Mouse (Mus musculus): Measurements from ENCODE around the gene Ptprg. TPM values are rescaled to one million over a fixed set of nuclear protein-coding genes. Genes with fewer than 3 reads are reported as not detected.

Ptprg gene
- total RNA-seq, 1 experiment from 2014 or later, result not detected

DNA sequence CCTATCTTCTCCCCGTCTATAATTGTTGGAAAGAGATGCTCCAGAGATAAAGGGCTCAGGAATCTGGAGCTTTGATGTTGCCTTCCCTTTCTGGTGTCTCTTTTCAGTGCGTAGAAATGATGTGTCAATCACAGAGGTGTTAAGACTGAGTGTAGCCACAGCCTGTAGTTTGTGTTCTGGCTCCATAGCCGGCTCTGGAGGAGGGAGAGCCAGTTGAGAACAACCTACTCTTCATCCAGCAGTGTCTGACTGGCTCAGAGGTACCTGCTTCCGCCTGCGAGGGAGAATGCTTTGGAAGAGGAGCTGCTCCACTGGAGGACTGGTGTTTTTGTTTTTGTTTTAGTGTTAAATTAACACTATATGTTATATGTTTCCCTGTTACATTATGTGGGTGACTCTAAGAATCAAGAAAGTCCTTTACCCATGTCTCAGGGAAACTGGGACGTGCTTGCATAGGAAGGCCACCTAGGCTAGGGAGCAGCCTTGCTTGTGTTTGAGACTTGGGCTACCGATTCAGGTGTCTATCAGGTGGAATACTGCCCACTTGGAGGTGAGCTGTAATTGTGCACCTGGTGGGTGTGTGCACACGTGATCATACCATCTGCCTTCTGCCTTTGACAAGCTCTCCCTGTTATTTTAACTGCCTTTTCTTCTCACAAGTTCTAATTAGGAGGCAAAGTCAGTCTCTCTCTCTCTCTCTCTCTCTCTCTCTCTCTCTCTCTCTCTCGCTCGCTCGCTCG is 282.5 kb downstream of the Ptprg start:
- ATAC-seq (ENCODE audit: extremely low read depth, insufficient number of reproducible peaks, low FRiP score, poor library complexity, severe bottlenecking), result no peak

DNA sequence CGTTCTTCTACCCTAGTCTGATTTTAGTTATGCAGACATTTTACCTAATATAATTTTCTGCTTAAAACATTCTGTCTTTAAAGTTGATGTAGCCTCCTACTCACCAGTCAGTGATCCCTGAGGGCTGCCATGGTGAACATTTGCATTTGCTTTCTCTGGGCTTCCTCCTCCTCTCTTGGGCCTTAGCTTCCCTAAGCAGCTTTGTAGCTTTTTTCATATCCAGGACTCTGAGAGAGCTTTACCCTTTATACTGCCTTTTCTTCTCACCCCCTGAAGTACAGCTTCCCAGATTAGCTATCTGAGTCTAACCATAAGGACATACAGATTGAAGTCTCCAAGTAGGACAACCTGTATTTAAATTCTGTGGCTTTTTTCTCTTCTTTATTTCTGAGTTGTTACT is 284.4 kb downstream of the Ptprg start:
- ATAC-seq (ENCODE audit: extremely low read depth, insufficient number of reproducible peaks, low FRiP score, poor library complexity, severe bottlenecking), result no peak

DNA sequence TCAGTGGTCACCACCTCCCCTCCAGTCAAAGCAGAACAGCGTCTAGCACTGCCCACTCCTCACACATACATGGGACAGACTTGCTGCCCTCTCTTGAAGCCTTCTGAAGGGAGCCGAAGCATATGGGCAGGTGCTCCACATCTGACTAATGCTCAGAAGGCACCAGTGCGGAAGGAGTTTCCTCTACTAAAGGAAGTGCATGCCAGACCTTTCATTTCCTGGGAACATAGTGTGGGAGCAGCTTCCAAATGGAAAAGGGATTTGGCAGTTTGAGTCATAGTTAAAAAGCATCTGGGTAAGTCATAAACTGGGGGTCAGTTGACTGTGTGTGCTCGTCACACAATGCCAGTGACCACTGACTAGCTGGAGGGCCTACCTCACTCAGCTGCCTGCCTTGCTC is 288.3 kb downstream of the Ptprg start:
- no peak for ATAC-seq (ENCODE audit: extremely low read depth, insufficient number of reproducible peaks, low FRiP score, poor library complexity, severe bottlenecking)

GRCm38 (mm10) chr14:11852896-11853295 is 299.6 kb downstream of the Ptprg start:
- no peak for ATAC-seq (ENCODE audit: extremely low read depth, insufficient number of reproducible peaks, low FRiP score, poor library complexity, severe bottlenecking)

DNA sequence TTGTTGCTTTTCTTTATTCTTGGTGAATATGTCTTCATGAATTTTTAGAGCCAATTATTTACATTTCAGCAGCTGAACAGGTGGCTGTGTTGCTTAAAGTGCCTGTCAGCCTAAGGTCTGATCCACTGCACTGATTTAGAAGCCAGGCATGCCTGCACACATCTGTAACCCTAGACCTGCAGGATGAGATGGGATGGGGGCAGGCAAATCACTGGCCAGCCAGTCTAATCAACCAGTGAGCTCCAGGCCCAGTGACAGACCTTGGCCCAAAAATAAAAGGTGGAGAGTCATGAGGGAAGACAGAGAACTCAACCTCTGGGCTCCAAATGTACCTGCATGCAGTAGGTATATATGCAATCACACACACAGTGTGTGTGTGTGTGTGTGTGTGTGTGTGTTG is 302.2 kb downstream of the Ptprg start:
- ATAC-seq (ENCODE audit: extremely low read depth, insufficient number of reproducible peaks, low FRiP score, poor library complexity, severe bottlenecking), result no peak

- no peak for ATAC-seq (ENCODE audit: extremely low read depth, insufficient number of reproducible peaks, low FRiP score, poor library complexity, severe bottlenecking)
These were observed 304.7 kb downstream of the Ptprg start for GRCm38 (mm10) chr14:11857928-11858481.

DNA sequence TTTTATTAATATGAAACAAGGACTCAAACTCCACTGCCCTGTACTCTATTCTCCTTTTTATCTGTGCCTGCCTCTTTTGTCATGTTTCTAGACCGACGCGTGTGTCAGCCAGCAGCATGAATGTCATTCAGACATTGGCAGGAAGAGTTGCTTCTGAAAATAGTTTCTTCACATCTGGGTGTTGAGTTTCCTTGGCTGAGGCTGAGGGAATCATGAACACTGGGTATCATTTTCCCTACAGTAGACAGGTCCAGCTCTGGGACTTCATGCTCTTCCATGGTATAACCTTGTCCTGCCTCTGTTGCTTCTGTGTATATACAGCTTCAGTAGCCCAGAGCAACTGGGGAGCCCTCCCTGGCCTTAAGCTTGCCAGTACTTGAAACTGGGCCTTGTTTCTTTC is 310.0 kb downstream of the Ptprg start:
- ATAC-seq (ENCODE audit: extremely low read depth, insufficient number of reproducible peaks, low FRiP score, poor library complexity, severe bottlenecking), result no peak

DNA sequence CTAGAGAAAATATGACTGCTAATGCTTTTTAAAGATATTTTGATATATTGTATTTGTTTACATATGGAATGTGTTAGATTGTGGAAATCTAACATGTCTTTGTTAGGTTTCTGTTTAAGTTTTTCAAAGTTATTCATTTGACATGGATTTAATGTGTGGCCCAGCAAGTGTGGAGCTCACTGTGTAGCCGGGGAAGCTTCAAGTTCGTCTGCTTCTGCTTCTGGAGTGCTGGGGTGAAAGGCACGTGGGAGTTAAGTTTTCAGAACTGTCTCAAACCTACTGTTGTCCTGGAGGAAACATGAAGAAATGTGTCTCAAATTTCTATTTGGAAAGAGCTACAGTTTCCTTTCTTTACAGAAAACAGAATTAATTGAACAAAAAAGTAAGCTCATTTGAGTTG is 311.5 kb downstream of the Ptprg start:
- no peak for ATAC-seq (ENCODE audit: extremely low read depth, insufficient number of reproducible peaks, low FRiP score, poor library complexity, severe bottlenecking)

- no peak for ATAC-seq (ENCODE audit: extremely low read depth, insufficient number of reproducible peaks, low FRiP score, poor library complexity, severe bottlenecking)
These were observed 312.0 kb downstream of the Ptprg start for GRCm38 (mm10) chr14:11865332-11865731.

GRCm38 (mm10) chr14:11865872-11866271 is 312.5 kb downstream of the Ptprg start:
- ATAC-seq (ENCODE audit: extremely low read depth, insufficient number of reproducible peaks, low FRiP score, poor library complexity, severe bottlenecking), result no peak

DNA sequence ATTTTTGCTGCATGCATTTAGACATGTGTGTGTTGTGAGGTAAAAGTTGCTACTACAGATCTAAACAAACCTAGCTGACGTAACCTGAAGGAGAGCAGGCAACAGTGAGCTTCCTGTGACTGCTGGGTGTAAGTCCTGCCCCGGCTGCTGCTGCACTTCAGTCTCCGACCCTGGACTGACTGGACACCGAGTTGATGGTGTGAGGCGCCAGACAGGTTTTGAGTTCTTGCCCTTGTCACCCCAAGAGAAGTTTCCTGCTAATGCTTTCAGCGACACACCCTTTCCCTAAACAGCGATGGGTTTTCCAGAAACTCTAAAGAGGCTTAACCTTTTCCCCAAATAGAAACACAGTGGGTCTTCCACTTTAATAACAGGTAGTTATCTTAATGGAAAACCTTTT is 313.1 kb downstream of the Ptprg start:
- ATAC-seq (ENCODE audit: extremely low read depth, insufficient number of reproducible peaks, low FRiP score, poor library complexity, severe bottlenecking), result no peak

DNA sequence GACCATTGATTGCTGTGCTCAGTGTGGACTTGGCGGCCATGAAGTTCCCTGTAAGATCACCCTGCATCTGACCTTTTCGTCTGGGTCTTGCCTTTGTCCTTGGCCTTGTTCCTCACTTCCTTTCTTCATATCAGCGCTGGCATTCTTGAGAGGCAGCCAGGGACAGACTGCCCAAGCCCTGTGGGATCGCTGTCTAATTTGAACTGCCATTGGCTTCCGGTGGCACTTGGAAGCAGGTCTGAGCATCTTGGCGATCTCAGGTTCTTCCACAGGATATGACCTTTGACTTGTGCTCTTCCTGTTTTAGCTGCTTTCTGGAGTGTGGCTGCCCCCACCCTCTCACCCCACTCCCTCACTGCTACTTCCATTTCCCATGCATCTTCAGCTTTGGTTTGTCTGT is 315.3 kb downstream of the Ptprg start:
- ATAC-seq (ENCODE audit: extremely low read depth, insufficient number of reproducible peaks, low FRiP score, poor library complexity, severe bottlenecking), result no peak

DNA sequence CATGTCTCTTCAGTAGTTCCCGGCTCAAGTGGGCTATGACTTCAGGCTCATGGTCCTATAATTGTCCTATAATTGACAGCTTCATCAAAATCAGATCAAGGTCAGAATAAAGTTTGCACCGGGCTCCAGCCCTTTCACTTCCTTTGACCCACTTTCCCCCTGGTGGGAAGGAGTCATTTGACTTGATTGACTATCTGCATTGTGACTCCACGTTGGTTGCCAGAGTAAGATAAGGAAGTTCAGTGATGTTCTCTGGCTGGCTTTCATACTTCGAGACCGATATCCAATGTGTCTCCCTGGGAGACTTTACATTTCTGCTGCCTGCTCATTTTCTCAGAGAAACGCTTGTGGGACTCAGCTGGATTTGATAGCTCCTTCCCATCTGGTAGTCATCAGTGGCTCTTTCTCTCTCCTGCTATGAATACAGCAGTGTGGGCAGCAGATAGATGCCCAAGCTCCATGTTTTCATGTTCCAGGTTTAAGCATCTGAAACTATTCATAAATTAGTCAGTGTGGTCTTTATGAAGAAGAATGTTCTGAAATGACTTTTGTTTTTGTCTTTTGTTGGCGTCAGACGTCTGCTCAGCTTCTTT is 318.5 kb downstream of the Ptprg start:
- ATAC-seq (ENCODE audit: extremely low read depth, insufficient number of reproducible peaks, low FRiP score, poor library complexity, severe bottlenecking), result no peak

DNA sequence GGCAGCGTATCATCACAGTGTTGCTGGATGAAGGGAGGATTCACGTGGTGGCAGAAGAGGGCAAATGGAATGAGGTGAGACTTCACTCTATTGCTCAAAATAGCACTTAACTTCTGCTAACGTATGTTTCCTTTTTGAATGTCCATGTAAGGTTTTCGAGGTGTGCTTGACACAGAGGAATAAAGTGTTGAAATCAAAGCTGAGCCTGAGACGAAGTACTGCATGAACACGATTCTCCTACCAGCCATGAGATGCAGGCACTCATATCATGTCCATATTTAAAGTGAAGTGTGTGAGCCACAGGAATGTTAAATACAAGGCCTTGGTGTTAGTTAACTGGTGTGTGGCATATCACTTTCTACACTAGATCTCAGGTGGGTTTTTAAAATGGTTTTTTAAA is 320.9 kb downstream of the Ptprg start:
- ATAC-seq (ENCODE audit: extremely low read depth, insufficient number of reproducible peaks, low FRiP score, poor library complexity, severe bottlenecking), result no peak

DNA sequence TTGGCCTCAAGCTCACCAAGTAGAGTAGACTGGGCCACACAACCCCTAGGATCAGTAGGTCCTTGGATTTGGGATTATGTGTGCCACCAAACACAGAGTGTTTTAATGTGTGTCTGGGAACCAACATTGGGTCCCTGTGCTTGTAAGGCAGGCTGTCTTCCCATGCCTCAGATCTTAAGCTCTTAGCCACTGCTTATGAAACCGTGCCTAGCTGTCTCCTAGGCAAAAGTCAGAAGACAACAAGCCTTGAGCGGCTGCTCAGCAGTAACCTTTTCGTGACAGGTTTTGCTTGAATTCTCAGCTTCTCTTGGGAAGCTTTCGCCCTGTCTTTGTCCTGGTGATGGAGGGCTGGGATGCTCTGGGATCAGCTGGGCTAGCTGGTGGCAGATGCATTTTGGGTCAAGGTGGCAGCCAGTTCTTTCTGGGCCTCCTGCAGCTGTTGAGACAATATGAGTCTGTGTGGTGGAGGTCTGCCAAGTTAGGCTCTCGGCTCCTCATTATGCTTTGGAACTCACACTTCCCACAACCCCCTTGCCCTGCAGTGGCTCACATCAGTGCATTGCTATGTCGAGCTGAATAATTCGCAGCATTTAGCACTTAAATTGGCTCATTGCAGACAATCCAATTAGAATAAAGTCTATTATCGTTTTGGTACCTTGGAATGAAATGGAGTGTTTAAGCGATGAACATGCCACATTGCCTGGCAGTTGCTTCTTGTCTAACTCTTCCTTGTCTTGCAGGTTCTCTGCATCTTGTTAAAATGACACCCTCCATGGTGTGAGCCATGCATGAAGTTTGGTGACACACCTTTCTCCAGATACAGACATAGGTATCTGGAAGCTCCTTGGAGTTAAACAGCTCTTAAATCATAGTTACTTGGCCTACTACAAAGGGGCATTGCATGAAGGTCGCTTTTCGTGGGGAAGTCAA is 321.9 kb downstream of the Ptprg start:
- no peak for ATAC-seq (ENCODE audit: extremely low read depth, insufficient number of reproducible peaks, low FRiP score, poor library complexity, severe bottlenecking)

DNA sequence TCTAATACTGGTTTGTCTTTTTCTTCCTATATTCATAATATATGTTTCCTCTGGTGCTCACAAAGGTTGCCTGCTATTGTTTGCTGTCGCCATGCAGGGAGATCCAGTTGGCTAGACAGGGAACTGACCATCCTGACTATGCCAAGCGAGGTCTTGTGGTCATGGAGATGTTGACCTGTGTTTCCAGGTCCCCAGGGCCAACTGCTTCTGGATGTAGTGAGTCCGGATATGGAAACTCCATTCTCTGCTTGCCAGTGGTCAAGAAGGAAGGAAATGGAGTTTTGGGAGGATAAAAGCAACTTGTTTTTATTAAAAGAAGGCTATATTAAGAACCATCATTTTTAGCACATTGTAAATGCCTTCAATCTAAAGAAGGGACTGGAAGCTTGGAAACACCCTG is 327.8 kb downstream of the Ptprg start:
- ATAC-seq (ENCODE audit: extremely low read depth, insufficient number of reproducible peaks, low FRiP score, poor library complexity, severe bottlenecking), result no peak

GRCm38 (mm10) chr14:11883142-11883921 is 330.0 kb downstream of the Ptprg start:
- no peak for ATAC-seq (ENCODE audit: extremely low read depth, insufficient number of reproducible peaks, low FRiP score, poor library complexity, severe bottlenecking)

GRCm38 (mm10) chr14:11883995-11884394 is 330.7 kb downstream of the Ptprg start:
- ATAC-seq (ENCODE audit: extremely low read depth, insufficient number of reproducible peaks, low FRiP score, poor library complexity, severe bottlenecking), result no peak

DNA sequence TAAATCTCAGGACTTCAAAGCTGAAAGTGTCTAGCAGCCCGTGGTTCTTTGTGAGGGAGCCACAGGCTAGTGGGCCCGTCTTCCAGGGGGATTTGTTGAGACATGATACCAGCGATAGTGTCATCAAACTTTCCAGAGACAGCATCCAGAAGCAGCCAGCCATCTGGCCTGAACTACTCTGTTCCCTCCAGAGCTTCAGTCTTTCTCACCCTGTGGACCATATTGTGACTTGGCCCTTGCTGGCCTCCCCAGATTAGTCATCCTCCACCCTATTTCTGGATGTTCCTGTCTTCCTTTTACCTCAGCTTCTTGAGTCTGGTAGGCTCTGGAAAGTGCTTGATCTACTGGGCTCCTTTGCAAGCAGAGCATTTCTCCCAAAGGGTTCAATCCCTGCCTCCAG is 333.1 kb downstream of the Ptprg start:
- ATAC-seq (ENCODE audit: extremely low read depth, insufficient number of reproducible peaks, low FRiP score, poor library complexity, severe bottlenecking), result no peak

Data from neutrophil, adult 5-6 weeks (primary cell).